Mouse (Mus musculus) layer of hippocampus, postnatal 14 days (tissue): ENCODE results near the gene Flt4. TPM values are rescaled to one million over a fixed set of nuclear protein-coding genes. Genes with fewer than 3 reads are reported as not detected.
"Not testable (repeated sequence)": the region's sequence is repeated elsewhere in the genome, so short reads cannot be mapped to it uniquely, and the experiment has no call there.

ENCODE experiments used
- DNase-seq, 2 experiments: peaks; one replicate each; pipeline ENCODE4 v3.0.0; 2021 to 2022; ENCODE audit warnings: low spot score in 2 of 2, mixed read lengths in 1 of 2
- long read RNA-seq, 2 experiments: library from polyadenylated mRNA; stranded (forward); transcript quantifications; one replicate each; pipeline ENCODE4 v2.0.0; 2021
- total RNA-seq, 2 experiments: library from RNA; stranded (reverse); gene quantifications; 2 replicates each; pipeline ENCODE4 v1.2.3; 2021

Flt4 gene
- 1 to 10 TPM; 3.4 TPM for total RNA-seq
- long read RNA-seq, experiment 1, partial matches to known transcripts, result 2 of 2 reads
- long read RNA-seq, experiment 1, other reads (novel, unspliced or antisense), result 0 of 2 reads
- long read RNA-seq, experiment 2, partial matches to known transcripts, result 2 of 2 reads
- long read RNA-seq, experiment 2, other reads (novel, unspliced or antisense), result 0 of 2 reads

DNA sequence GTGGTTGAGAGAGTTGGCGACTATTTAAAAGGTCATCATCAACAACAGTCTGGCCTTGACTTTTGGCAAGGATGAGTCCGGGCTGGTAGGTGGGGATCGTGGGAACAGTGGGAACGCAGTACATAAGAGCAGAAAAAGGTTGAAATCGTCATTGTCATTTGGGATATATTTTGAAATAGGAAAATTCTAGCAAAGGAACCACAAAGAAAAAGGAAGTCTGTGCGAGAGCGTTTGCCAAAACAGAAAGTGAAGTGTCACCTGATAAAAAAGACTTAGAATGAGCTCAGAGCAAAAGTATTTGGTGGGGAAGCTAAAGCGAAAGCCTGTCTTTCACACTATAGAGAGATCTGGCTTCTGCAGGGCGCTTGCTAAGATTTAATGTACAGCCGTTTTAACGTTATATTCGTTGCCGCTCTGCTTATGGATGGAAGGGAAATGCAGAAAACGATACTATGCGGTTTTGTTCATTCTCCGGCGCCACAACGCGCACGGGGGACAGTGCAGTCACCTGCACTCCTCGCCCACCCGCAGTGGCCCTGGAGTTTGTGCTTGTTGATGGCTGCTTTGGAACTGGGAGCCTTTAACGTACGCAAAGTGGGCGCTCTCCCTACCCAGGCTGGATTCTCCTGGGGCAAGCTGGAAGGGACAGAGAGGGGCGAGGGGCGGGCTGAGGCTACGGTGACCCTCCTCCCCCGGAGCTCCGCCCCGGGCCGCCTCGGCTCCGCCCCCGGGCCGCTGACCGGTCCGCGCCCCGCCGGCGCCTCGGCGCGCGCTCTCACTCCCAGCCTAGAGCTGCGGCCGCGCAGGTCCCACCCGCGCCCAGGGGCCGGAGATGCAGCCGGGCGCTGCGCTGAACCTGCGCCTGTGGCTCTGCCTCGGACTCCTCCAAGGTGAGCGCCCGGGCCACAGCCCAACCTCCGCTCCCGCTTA is at the start of gene Flt4:
Flt4 (plus strand) TSS at position 326 of the 930 bp plus-strand sequence.
- not testable (repeated sequence) for DNase-seq

DNA sequence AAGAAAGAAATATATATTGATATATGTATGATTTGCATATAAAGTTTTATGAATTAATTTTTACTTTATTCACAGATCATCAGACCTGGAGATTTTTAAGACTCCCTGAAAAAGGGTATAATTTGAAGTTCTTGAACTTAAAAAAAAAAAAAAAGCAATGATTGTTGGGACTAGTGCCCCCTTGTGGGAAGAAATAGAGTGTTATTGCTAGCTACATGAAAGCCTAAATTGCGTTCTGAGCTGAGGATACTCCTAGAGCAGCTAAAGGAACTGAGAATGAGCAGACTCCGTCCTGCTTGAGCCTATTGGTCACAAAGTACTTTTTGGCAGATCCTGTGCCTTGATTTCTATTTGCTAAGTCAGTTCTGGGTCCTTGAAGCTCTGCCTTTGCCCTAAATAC is 34.0 kb upstream of the Flt4 start:
- not testable (repeated sequence) for DNase-seq

DNA sequence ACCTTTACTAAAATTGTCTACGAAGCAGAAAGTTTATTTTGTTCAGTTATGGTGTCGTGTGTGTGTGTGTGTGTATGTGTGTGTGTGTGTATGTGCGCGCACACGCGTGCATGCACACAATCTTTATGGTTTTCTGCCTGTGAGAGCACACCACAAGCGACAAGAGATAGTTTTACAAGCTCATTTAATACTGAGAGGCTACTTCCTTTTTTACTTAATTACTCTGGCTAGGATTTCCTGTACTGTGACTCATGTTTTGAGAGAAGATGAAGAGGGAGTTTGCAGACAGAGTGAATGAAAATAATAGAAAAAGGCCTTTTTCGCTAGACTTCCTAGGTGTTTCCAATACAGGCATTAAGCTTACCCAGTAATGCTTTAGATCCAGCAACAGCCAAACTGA is 28.6 kb upstream of the Flt4 start:
- not testable (repeated sequence) for DNase-seq

DNA sequence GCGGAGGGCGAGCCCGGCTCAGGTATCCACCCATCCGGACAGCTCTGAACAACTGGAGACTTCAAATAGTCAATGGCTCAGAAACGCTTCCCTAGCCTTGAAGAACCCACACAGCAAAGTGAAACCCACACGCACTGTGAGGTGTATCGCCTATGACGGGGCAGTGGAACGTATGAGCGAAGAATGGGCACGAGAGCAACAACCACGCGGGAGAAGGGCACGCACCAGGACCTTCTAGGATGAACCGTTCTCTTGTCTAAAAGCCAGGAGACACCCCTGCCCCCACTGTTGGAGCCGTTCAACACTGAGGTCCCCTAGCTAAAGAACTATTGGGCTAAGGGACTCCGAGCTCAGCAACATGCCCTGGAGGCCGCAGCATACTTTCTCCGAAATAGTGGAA is 18.9 kb upstream of the Flt4 start:
- no peak for DNase-seq

DNA sequence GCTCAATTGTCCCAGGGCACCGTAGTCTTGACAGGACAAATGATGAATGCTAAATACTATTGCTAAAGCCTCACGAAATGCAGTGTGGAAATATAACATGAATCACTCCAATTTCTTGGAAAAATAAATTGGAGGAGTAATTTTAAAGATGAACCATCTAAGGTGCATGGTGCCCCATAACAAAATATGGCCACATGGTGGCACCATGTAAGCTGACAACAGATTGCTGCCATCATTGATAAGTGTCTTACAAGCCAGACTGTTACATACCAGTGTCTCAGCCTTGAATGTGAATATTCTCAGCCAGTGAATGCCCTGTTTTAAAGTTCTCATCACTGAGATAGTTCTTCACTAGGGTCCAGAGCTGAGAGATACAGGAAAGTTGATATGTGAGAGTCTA is 11.9 kb upstream of the Flt4 start:
- not testable (repeated sequence) for DNase-seq

DNA sequence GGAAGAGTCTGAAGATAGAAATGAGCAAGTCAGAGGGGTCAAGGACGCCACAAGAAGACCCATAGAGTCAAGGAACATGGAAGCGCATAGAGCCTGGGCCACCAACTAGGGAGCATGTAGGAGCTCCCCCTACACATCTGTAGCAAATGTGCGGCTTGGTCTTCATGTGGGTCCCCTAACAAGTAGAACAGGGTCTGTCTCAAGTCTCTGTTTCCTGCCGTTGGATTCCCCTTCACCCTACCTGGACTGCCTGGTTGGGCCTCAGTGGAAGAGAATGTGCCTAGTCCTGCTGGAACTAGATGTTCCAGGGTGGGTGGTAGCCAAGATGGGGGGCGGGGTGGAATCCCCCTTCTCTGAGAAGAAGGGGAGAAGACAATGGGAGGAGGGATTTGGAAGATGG is 757 bp upstream of the Flt4 start:
- not testable (repeated sequence) for DNase-seq

DNA sequence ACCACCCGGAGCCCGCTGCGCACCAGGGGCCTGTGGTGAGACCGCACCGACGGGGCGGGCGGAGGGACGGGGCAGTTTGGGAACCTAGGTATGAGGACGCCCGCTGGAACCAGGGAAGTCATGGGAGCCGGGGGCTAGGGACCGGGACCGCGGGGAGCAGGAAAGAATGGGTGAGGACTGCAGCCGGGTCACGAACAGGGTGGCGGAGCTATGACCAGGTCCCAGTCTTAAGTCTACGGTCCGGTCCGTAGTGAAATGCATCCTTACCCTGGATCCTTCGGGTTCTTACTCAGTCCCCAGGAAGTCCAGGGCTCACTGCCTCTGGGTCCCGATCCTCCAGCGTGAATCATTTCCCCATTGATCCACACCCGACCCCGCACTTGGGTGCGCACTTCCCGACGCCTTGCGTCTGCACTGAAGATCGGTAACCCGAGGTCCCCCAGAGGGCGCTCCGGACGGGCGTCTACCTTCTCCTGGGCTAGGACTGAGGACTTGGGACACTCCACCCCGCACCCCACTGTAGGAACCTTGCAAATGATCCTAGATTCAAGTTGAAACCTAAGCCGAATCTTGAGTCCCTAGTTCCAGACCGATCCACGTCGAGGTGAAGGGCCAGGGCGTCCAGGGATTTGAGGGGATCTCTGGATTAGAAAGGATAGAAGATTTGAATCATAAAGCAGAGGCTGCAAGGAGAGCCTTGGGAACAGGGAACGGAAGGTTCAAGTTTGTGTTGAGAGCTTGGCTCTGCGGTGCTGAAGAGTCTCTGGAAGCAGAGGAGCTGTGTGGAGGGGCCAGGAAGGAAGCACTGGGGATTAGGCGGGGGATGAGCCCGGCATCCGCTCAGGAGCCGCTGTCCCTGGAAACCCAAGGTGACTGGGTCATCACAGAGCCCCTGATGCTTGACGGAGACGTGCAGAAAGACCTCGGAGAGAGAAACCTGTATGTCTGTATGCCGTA is 1.1 kb downstream of the Flt4 start:
- not testable (repeated sequence) for DNase-seq

DNA sequence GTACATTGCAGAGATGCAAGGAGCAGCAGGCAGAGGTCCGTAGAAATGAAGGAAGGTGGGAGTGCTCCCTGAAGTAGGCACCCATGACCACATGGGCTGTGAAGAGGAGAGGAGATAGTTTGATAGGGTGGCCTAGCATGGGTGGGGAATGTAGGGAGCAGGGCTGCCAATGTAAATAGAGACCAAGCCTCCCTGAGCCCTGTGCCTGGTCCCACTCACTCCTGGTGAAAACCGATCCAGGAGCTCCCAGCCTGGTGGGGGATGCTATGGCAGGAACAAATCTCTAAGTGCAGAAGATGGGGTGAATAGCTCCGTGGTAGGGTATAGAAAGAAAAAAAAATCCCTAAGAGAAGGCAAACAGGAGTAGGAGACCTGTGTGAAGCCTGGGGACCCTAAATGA is 2.3 kb downstream of the Flt4 start:
- DNase-seq, result not testable (repeated sequence)

DNA sequence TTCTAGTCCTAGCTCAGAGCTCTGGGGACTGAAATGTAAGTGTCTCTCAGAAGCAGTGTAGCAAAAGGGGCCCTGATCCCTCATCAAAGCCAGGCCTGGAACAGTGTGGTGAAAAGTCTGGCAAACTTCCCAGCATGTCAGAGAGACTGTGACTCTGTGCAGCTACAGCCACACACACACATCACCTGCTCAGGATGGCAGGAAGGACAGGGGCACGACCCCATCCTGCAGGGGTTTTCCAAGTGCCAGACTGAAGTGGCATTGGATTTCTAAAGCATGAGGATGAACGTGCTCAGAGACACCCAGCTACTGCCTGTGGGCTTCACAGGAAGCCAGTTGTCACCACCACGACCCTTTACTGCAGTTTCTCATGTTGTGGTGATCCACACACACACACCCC is 3.1 kb downstream of the Flt4 start:
- DNase-seq, result no peak

DNA sequence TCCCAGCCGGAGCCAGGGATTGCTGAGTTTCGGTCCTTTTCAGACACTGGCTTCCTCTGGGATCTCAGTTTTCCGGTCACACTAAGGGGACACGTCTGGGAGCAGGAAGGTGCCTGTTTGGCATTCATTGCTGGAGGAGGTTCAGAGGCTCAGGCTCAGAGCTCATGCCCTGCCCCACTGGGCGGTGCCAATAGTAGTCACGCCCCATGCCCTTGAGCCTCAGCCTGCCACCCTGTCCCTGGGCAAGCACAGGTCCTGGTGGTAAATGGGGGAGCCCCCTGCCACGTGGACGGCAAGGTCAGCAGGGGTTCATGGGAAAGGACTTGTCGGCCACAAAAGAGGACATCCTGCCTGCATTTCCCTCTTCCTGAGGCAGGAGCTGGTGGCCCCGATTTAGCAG is 4.3 kb downstream of the Flt4 start:
- DNase-seq, result no peak

DNA sequence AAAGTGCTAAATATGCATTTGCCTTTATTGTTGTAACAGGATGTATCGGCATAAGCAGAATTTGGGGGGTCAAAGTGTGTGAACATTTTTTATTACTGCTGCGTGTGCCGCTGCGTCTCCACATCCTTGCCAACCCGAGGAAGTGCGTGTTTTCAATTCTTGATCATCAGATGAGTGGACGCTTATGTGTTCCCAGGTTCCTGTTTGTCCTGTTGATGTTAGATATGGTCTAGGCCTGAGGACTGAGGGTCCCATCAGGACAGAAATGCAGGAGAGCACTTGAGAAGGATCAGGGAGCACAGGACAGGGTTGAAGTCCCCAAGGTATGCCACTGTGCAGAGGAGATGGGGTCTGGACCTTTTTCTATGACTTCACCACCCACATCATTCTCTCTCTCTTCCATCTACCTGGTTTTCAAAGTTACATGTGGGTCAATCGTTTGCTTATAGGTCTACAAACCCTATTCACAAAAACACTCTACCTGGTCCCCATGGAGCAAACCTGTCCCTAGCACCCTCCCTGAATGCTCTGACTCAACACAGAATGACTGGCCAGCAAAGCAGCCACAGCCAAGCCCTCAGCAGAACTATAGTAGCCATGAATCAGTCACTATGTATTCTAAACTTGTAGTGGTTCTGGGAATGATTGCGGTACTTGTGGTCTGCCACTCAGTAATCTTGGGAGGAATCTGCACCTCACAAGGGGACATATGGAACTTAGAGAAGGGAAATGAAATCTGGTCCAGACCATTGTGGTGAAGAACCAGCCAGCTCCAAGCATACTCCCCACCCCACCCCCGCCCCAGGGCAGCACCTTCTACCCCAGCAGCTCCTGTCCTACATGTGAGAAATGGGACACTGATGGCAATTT is 7.0 kb downstream of the Flt4 start:
- DNase-seq, result no peak

DNA sequence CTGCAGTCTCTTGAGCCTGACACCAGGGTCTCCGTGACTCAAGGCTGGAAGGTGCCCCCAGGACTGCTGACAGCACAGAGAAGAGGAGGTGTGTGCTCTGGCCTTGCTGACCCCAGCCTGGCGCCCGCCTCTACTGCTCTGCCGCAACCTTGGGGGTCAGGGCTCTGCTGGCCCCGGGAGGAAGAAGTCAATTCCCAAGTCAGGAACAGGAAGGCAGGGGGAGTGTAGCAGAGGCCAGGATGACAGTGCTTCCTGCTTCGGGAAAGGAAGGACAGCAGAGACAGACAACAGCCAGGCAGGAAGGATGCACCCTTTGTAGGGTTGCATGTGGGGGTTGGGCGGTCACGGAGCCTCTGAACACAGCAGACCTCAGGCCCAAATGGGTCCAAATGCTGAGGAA is 9.4 kb downstream of the Flt4 start:
- DNase-seq, result no peak

DNA sequence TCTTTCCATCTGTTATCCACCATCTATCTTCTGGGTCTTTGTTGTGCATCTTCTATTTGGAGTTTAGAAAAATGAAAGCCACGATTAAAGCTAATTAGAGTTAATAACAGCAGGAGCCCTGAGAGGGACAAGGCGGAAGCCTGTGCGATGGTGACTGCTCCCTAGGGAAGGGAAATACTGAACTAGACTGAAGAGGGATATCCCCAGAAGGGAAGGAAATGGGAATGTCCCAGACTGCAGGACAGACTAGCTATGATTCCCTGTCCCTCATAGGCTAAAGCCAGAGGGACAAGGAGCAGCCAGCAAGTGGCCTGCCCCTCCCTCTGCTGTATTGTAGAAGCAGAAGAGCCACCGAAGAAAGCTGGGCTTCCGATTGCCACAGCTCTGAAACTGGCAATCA is 12.9 kb downstream of the Flt4 start:
- DNase-seq, result no peak

DNA sequence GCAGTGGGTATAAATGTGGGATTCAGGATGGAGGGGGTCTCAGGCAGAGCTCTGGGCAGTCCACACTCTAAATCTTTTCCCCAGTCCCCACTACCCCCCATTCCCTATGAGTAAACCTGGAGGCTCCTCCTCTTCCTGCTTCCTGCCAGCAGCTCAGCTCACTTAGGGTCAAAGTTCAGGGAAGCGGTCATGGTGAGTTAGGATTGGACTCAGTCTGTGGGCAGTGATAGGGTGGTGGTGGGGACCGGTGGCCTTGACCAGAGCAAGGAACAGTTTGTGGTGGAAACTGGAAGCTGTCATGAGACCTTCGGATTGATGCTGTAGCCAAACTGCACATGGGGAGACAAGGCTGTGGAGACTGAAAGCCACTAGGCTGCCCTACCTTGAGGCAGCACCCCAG is 15.1 kb downstream of the Flt4 start:
- no peak for DNase-seq

DNA sequence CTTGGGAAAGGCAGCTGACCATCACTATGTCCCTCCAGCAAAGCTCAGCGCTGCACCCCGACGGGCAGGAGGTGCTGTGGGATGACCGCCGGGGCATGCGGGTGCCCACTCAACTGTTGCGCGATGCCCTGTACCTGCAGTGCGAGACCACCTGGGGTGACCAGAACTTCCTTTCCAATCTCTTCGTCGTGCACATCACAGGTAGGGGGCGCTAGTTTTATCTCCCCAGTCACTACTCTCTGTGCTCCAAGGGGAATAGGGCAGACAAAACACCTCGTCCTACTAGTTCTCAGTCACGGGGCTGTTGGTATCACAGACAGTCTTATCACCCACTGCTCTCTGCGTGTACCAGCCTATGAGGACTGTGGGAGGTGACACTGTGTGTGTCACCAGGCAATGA is 16.8 kb downstream of the Flt4 start:
- DNase-seq, result no peak

DNA sequence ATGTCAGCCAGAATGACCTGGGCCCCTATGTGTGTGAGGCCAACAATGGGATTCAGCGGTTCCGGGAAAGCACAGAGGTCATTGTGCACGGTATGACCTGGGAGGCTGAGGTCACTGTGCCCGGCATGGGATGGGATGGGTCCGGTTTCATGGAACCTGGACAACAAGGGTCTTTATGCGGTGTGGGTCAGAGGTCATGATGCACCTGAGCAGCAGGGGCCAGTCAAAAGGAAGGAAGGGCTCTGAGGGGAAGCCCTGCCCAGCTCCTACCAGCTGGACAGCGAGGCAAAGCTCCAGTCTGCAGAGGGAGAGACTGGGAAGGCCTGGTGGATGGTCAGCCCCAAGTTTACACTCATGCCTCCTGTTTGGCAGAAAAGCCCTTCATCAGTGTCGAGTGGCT is 17.7 kb downstream of the Flt4 start:
- DNase-seq, result no peak

DNA sequence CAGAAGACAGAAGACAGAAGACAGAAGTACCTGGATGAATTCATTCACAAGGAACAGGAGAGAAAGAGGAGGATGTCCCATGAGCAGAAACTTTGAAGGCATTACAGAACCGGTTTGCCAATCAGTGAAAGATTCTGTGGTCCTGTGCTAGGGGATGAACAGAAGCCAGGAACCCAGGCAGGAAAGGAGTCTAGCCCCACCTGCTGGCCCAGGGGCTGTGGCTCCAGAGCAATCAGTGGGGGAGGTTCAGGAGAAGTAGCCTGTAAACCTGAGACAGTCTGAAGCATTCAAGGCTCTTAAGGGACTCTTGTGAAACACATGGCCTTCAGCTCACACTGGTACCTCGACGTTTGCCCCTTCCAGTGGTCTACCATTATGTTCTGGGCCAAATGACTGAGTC is 22.1 kb downstream of the Flt4 start:
- DNase-seq, result no peak

DNA sequence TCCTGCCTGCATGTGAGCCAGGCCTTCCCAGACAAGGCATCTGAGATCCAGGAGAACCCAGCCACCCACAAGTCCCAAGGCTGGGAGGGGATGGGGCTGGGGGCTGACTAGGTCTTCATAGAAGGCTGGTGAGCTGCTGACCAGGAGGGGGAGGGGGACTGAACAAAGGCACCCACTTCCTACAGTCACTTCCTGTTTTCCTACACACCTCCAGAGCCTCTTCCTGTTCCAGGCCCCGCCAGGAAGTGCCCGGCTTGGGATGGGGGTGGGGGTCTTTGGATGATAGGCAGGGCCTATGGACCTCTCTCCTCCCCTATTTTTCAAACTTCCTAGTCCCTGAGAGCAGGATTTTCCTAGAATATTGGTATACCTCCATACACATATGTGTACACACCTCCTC is 23.2 kb downstream of the Flt4 start:
- no peak for DNase-seq

DNA sequence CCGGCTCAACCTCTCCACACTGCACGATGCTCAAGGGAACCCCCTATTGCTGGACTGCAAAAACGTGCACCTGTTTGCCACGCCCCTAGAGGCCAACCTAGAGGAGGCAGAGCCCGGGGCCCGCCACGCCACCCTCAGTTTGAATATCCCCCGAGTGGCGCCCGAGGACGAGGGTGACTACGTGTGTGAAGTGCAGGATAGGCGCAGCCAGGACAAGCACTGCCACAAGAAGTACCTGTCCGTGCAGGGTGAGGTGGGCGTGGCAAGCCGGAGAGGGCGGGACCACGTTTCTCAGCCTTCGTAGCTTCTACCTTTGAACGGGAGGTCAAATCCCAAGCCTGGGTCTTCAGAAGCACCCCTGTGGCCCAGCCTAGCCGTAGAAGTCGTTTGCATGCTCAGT is 25.0 kb downstream of the Flt4 start:
- DNase-seq, result no peak

DNA sequence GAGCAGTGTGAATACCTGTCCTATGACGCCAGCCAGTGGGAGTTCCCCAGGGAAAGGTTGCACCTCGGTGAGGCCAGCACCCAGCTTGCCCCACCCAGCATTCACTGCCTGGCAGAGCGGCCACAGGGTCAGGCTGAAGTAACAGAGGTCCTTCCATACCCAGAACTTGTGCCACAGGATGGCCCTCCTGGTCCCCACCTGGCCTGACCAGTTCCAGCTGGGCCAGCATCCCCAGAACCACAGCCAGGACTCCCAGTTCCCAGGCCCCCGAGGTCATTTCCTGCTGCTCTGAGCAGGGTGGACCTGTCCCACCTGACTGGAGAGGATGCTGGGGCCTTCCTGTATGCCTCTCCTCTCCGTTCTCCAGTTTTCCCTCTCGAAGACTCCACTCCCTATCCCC is 26.6 kb downstream of the Flt4 start:
- DNase-seq, result no peak

DNA sequence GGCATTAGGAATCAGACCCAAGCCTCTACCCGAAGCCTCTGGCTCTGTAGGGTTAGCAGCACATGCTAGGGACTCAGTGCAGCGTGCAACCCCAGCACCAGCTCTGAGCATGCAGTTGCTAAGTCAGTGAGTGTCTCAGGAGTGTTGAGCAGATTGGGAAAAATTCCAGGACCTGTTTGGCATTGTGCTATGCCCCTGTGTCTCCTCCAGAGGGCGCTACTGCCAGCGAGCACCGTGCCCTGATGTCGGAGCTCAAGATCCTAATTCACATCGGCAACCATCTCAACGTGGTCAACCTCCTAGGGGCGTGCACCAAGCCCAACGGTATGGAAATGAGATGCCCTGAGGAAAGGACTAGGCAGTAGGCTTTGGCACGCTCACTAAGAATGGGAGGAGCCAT is 27.4 kb downstream of the Flt4 start:
- no peak for DNase-seq
